Mouse (Mus musculus): ENCODE data around the gene Fbxw18.
"Not testable (repeated sequence)": the region's sequence is repeated elsewhere in the genome, so short reads cannot be mapped to it uniquely, and the experiment has no call there.

Gene Fbxw18

GRCm38 (mm10) chr9:109702600-109702999 lies at the start of gene Fbxw18:
Fbxw18 (minus strand) TSS chr9:109702700.
- not testable (repeated sequence) for DNase-seq

GRCm38 (mm10) chr9:109745989-109746388 lies 43.5 kb upstream of the Fbxw18 start, which contains the start of gene Fbxw26:
Fbxw26 (minus strand) TSS chr9:109746089.
- not testable (repeated sequence) for DNase-seq

- DNase-seq = no peak
Measured at GRCm38 (mm10) chr9:109685299-109685698, 17.2 kb downstream of the Fbxw18 start.

- not testable (repeated sequence) for DNase-seq
Measured at GRCm38 (mm10) chr9:109664552-109664951, 37.9 kb downstream of the Fbxw18 start, which contains the start of gene Fbxw25. Fbxw25 (minus strand) TSS chr9:109664652.

Data from thymus, adult 18-20 months (tissue).